ENCODE assay signal across 8 mouse cellular contexts in the genomic region with DNA sequence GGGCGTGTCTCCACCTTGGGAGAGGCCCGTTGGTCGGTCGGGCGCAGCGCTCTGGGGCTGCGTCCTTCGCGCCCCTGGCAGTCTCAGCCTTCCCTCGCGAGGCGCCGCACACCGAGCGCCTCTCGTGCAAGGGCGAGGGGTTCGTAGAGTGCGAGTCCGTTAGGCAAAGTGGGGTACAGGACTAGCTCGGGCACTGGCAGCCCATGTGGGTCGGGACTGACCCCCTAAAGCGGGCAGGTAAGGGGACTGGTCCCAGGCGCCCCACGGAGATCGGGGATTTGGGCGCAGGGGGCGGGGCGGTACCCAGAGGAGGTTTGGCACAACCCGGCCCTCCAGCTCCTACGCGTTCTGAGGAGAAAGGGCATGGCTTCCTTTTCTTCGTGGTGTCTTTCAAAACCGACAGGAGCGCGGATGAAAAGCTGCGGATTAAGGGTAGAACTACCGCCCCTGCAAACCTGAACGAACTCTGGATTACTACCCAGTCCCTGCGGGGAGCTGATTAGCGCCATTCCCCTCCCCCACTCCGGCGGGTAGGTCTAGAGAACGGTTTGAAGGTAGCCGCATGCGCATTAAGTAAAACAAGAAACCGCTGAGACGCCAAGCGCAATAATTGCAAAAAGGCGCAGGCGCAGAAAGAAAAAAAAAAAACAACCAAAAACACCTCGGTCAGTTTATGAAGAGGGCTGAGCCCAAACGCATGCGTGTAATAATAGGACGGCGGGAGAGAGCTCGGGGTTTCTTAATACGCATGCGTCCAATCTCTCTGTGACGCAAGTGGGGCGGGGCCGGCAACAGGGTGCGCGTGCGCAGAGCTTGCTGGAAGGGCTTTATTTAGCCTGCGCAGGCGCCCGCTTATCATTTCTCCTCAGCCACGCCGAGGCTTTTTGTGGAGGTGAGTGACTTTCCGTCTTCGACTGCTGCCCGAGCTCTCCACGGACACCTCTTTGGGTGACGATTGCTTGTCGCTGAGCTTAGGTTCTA. TPM values are rescaled to one million over a fixed set of nuclear protein-coding genes. Genes with fewer than 3 reads are reported as not detected.
DNase-seq lines count a peak whose midpoint lies in the region; ATAC-seq and TF ChIP-seq lines count a peak whose summit lies in the region.

A gene (plus strand): TSS at position 80 of the 981 bp plus-strand sequence.

- H3K36me3 ChIP-seq in ES-E14 (ENCODE audit: control insufficient read depth, insufficient read depth, low read length, poor library complexity, severe bottlenecking), result peaks cover 13% of the 10 kb centered on the region
- H3K36me3 ChIP-seq in forebrain, embryonic 15.5 days, result peaks cover 15% of the 10 kb centered on the region

- WGBS in forebrain, embryonic 15.5 days, result under 1% methylated on average over 76 of the region's 76 CpGs
- under 1% methylated on average over 76 of the region's 76 CpGs for WGBS in lung, adult 2 months

- peak within 1 kb of the TSS; percentile 95 for H3K27ac ChIP-seq in ES-E14 (ENCODE audit: insufficient read depth, low read depth, low read length, poor library complexity, severe bottlenecking)
- H3K27ac ChIP-seq in forebrain, embryonic 15.5 days (replicated peaks), result peak within 1 kb of the TSS; percentile 99

- ATAC-seq in forebrain, embryonic 15.5 days (replicated peaks), result peak; percentile 93
- ATAC-seq in neutrophil, adult 5-6 weeks (ENCODE audit: extremely low read depth, insufficient number of reproducible peaks, low FRiP score, poor library complexity, severe bottlenecking), result peak; percentile 81

- no peak for TF ChIP-seq CTCF in lung, adult 2 months (IDR thresholded peaks at IDR 0.05; ENCODE audit: insufficient read depth, low read length)

- peak within 1 kb of the TSS; percentile 97 for H3K9ac ChIP-seq in ES-E14 (ENCODE audit: insufficient read depth, low read depth, low read length, poor library complexity, severe bottlenecking)
- H3K9ac ChIP-seq in forebrain, embryonic 15.5 days (replicated peaks), result peak within 1 kb of the TSS; percentile 99

- peaks cover 0 to 7% of the 10 kb centered on the region in 2 experiments; a peak in 3 of 4 replicates for H3K4me1 ChIP-seq in ES-E14 (ENCODE audit: control insufficient read depth in 2 of 2, insufficient read depth in 2 of 2, low read length in 2 of 2, poor library complexity in 1 of 2)
- H3K4me1 ChIP-seq in forebrain, embryonic 15.5 days, result peaks cover 28% of the 10 kb centered on the region
- H3K4me1 ChIP-seq in lung, adult 2 months (ENCODE audit: control insufficient read depth, insufficient read depth, low read length), result peaks cover 14% of the 10 kb centered on the region

- intact Hi-C loops in heart, postnatal 25 days (cut with DNase I), result no loop called here

- peak; percentile 100 for TF ChIP-seq POLR2A in lung, adult 2 months (IDR thresholded peaks at IDR 0.05; ENCODE audit: borderline replicate concordance, extremely low read depth, low read depth, low read length)

- H3K4me3 ChIP-seq in ES-E14 (ENCODE audit: insufficient read depth in 1 of 2, low read depth in 1 of 2, low read length in 2 of 2, poor library complexity in 1 of 2, severe bottlenecking in 1 of 2), result peak within 1 kb of the TSS; percentile 76 to 96
- peak within 1 kb of the TSS; percentile 87 for H3K4me3 ChIP-seq in forebrain, embryonic 15.5 days
- peak within 1 kb of the TSS; percentile 99 for H3K4me3 ChIP-seq in lung, adult 2 months (replicated peaks; ENCODE audit: extremely low read depth, low read depth, low read length)

- in situ Hi-C loops in ES-E14 (cut with MboI; ENCODE audit: low sequenced_read_pairs in 2 of 2, unreplicated experiment in 2 of 2), result no loop called here

- peak within 1 kb of the TSS; percentile 86 for H3K4me2 ChIP-seq in forebrain, embryonic 15.5 days (replicated peaks)

- peak; percentile 96 for DNase-seq in ES-E14 (ENCODE audit: low read depth, low spot score)
- peak; percentile 99 for DNase-seq in cerebellum, adult 11-12 months
- peak; percentile 98 for DNase-seq in heart, postnatal 25 days (ENCODE audit: low spot score)
- DNase-seq in layer of hippocampus, adult 18-20 months (ENCODE audit: low spot score in 2 of 2), result peak; percentile 98 to 99
- peak; percentile 99 for DNase-seq in lung, adult 2 months
- DNase-seq in thymus, adult 18-20 months, result peak; percentile 97 to 98

- H3K27me3 ChIP-seq in forebrain, embryonic 15.5 days, result no peaks in the 10 kb centered on the region

- no peaks in the 10 kb centered on the region for H3K9me3 ChIP-seq in ES-E14 (ENCODE audit: control insufficient read depth, insufficient read depth, low read depth, low read length)
- H3K9me3 ChIP-seq in forebrain, embryonic 15.5 days, result no peaks in the 10 kb centered on the region

TF ChIP-seq in ES-E14, 5 proteins besides CTCF, POLR2A, EP300 and RAD21:
- peak; percentile 93 for TF ChIP-seq ZNF384 (IDR thresholded peaks at IDR 0.05; ENCODE audit: low read depth, low read length)
- TF ChIP-seq MAFK (IDR thresholded peaks at IDR 0.05; ENCODE audit: insufficient read depth, low read depth, low read length), result no peak
- TF ChIP-seq HCFC1 (IDR thresholded peaks at IDR 0.05; ENCODE audit: borderline replicate concordance, insufficient read depth, low read length), result peak; percentile 43; the same call in 1 of the 2 replicates

RNA-seq across cellular contexts. Expression of the gene that starts here (rescaled TPM):
- 308 and 401 TPM in 2 replicates for total RNA-seq in ES-E14 (2012; rRNA removed)
- polyA plus RNA-seq in forebrain, embryonic 15.5 days (2015; fragmentation: Nextera tagmentation; extraction: Ambion mirVana), result 664 and 668 TPM in 2 replicates
- 100 to 1,000 TPM; 102 to 128 TPM for total RNA-seq in heart, postnatal 25 days (2021)
- total RNA-seq in layer of hippocampus, adult 18-20 months (2021), result 100 to 1,000 TPM; 258 to 268 TPM
- polyA plus RNA-seq in lung, adult 2 months (2012; rRNA removed), result 53.9 and 94.9 TPM in 2 replicates
- 1,028 and 1,146 TPM in 2 replicates for total RNA-seq in neutrophil, adult 5-6 weeks (2017)

Comparison
In these comparisons a context has a peak if more than half of its experiments do, and no peak if none do; other contexts are left out.
1. Peak in every context shown above with its lines: DNase-seq, ATAC-seq, H3K4me3 ChIP-seq and H3K27ac ChIP-seq.